Mouse (Mus musculus) frontal cortex, postnatal 25 days (tissue): ENCODE measurements at regions not wholly inside any gene's neighbourhood (a gene's known extent, or its start where the extent isn't known, plus 50 kb on each side); places are given as distances from the start of the nearest gene placed in this dataset.

Experiments
- DNase-seq, 2 experiments: peaks; one replicate each; pipeline ENCODE4 v3.0.0; 2022; ENCODE audit warnings: low spot score in 2 of 2

DNA sequence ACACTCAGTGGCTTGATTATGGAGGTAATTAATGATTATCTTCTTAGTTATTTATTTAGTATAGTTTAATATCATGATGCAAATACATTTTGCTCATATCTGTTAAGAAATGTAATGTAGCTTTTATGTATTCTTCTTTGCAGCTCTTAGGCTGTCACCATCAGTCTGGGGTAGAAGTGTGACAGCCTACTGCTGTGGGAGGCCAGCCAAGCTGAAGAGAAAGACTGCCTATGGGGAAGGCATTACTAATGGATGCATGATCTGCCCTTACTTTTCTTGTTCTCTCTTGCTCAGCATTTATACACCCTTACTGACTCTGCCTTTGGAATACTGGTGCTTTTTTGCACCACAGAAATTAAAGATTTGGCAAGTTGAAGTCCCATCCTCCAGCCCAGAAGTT is 362.8 kb upstream of the Stxbp6 start:
- no peak for DNase-seq

DNA sequence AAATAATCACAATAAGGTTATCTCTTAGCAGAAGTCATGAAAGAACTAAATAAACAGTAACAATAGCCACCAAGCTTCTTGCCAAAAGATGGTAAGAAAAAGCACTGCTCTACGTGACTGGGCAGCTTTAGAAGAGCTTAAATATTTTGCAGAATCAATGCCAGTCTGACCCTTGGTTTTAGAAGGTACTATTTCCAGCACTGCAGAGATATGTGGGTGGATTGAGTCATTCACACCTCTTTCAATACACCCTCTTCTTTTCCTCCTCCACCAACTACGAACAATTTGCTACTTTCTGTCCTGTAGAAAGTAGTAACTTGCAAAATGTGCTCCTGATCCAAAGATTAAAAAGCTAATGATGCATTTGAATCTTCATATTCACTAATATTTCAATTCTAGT is 324.9 kb upstream of the Stxbp6 start:
- no peak for DNase-seq

DNA sequence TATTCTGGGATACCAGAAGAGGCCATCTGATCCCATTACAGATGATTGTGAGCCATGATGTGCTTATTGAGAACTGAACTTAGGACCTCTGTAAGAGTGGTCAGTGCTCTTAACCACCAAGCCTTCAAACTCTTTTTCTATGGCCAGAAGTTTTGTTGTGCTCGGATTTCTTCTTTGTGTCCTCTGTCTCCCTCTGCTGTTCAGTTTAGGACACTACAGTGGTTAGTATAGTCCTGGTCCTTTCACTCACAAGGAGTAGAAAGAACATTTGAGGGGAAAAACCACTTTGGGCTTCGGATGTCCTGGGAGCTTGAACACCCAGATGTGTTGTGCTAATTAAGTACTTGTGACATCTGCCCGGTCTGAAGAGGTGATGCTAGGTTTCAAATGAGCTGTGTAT is 310.4 kb upstream of the Stxbp6 start:
- DNase-seq, result peak in 1 of 2 experiments; percentile 19
